Mouse (Mus musculus) ES-E14 (cell line): ENCODE data around the gene Wee2.

Experiments used
- HCFC1 ChIP-seq: IDR thresholded peaks from 2 replicates; pipeline ENCODE4 v1.6.1; 2012; ENCODE audit warnings: low read length, inconsistent platforms, borderline replicate concordance; ENCODE audit not compliant: insufficient read depth
- ZNF384 ChIP-seq: IDR thresholded peaks from 2 replicates; pipeline ENCODE4 v1.6.1; 2012; ENCODE audit warnings: low read depth, low read length, inconsistent platforms

GRCm38 (mm10) chr6:40493229-40493628, 54.3 kb downstream of the Wee2 start, which contains the start of gene Tas2r108:
- TF ChIP-seq ZNF384: no peak
- TF ChIP-seq HCFC1: no peak
